Mouse (Mus musculus) skeletal muscle tissue, adult 2 months (tissue): ENCODE results near the gene Rab25.
A peak's percentile ranks its signal among the peaks of the same experiment; 100 is the strongest.
"Not testable (repeated sequence)": the region's sequence is repeated elsewhere in the genome, so short reads cannot be mapped to it uniquely, and the experiment has no call there.

Experiments
- DNase-seq: peaks from one replicate; pipeline ENCODE4 v3.0.0-alpha.2; 2012; ENCODE audit warnings: low read depth, low spot score

Gene Rab25

GRCm38 (mm10) chr3:88548180-88548917 is at the start of gene Rab25:
TSS of gene Rab25 (minus strand) at chr3:88548300.
- DNase-seq = no peak

- DNase-seq = not testable (repeated sequence)
These were observed 48.4 kb upstream of the Rab25 start for GRCm38 (mm10) chr3:88596547-88596946.

- DNase-seq = no peak
These were observed 45.9 kb upstream of the Rab25 start for GRCm38 (mm10) chr3:88593893-88594580.

GRCm38 (mm10) chr3:88592942-88593576 is 45.0 kb upstream of the Rab25 start:
- no peak for DNase-seq

- DNase-seq = no peak
These were observed 44.0 kb upstream of the Rab25 start for GRCm38 (mm10) chr3:88591950-88592731.

- DNase-seq = no peak
These were observed 42.9 kb upstream of the Rab25 start for GRCm38 (mm10) chr3:88591044-88591443.

GRCm38 (mm10) chr3:88590246-88590645 is 42.1 kb upstream of the Rab25 start:
- no peak for DNase-seq

- DNase-seq = no peak
These were observed 38.5 kb upstream of the Rab25 start for GRCm38 (mm10) chr3:88586640-88587039.

- no peak for DNase-seq
These were observed 37.7 kb upstream of the Rab25 start for GRCm38 (mm10) chr3:88585769-88586168.

GRCm38 (mm10) chr3:88579454-88580117 is 31.5 kb upstream of the Rab25 start:
- peak; percentile 75 for DNase-seq

GRCm38 (mm10) chr3:88578498-88579424 is 30.7 kb upstream of the Rab25 start:
- no peak for DNase-seq

GRCm38 (mm10) chr3:88577846-88578245 is 29.7 kb upstream of the Rab25 start:
- DNase-seq = not testable (repeated sequence)

- DNase-seq = no peak
These were observed 27.4 kb upstream of the Rab25 start, which contains the start of gene Ssr2 for GRCm38 (mm10) chr3:88575540-88575939. TSS of gene Ssr2 (plus strand) at chr3:88575876.

GRCm38 (mm10) chr3:88573810-88574209 is 25.7 kb upstream of the Rab25 start:
- no peak for DNase-seq

GRCm38 (mm10) chr3:88572835-88573234 is 24.7 kb upstream of the Rab25 start:
- DNase-seq = no peak

- DNase-seq = no peak
These were observed 23.8 kb upstream of the Rab25 start for GRCm38 (mm10) chr3:88571856-88572255.

GRCm38 (mm10) chr3:88570341-88570740 is 22.2 kb upstream of the Rab25 start:
- DNase-seq = no peak

- DNase-seq = peak; percentile 49
These were observed 21.6 kb upstream of the Rab25 start for GRCm38 (mm10) chr3:88569694-88570093.

GRCm38 (mm10) chr3:88569093-88569492 is 21.0 kb upstream of the Rab25 start:
- no peak for DNase-seq

- no peak for DNase-seq
These were observed 20.5 kb upstream of the Rab25 start for GRCm38 (mm10) chr3:88568615-88569014.
